8 mouse cellular contexts compared by ENCODE assay signal in genomic region chr6:39724542-39724865, GRCm38 (mm10). TPM values are rescaled to one million over a fixed set of nuclear protein-coding genes. Genes with fewer than 3 reads are reported as not detected.
A peak's percentile ranks its signal among the peaks of the same experiment; 100 is the strongest.
DNase-seq lines count a peak whose midpoint lies in the region; ATAC-seq lines count a peak whose summit lies in the region.

No protein-coding gene starts in this region.

- peak overlapping the region; percentile 77 for H3K4me2 ChIP-seq in lung, embryonic 15.5 days

- no peaks in the 10 kb centered on the region for H3K27me3 ChIP-seq in lung, embryonic 15.5 days

- H3K9ac ChIP-seq in lung, embryonic 15.5 days, result peak overlapping the region; percentile 76

- H3K9me3 ChIP-seq in lung, embryonic 15.5 days, result no peaks in the 10 kb centered on the region

- H3K79me2 ChIP-seq in macrophage (ENCODE audit: inconsistent target), result peaks cover 52% of the 10 kb centered on the region

- no peaks in the 10 kb centered on the region for H3K36me3 ChIP-seq in lung, embryonic 15.5 days
- no peaks in the 10 kb centered on the region for H3K36me3 ChIP-seq in macrophage (ENCODE audit: inconsistent target)

- WGBS in lung, embryonic 15.5 days, result under 1% methylated on average over 12 of the region's 12 CpGs
- WGBS in macrophage (ENCODE audit: missing documents), result 8% methylated on average over 12 of the region's 12 CpGs

- H3K4me3 ChIP-seq in lung, embryonic 15.5 days, result peak overlapping the region; percentile 82
- H3K4me3 ChIP-seq in macrophage (ENCODE audit: inconsistent target), result peak overlapping the region; percentile 95

- ATAC-seq in lung, embryonic 15.5 days (ENCODE audit: borderline replicate concordance, extremely low read depth, low FRiP score, low TSS enrichment), result 0 out of 2 replicates have a peak, but pooled peaks have one; percentile 55
- ATAC-seq in common myeloid progenitor, adult 5-6 weeks (replicated peaks; ENCODE audit: low read depth, poor library complexity, severe bottlenecking), result peak; percentile 37
- peak; percentile 14 to 28; a peak in 3 of 4 replicates for ATAC-seq in hematopoietic stem cell, adult 5-6 weeks (replicated peaks in 1 of 2; ENCODE audit: insufficient read depth in 1 of 2, low FRiP score in 2 of 2, low TSS enrichment in 1 of 2, low read depth in 1 of 2, poor library complexity in 2 of 2, severe bottlenecking in 2 of 2)
- no peak; the same call in 1 of the 2 replicates for ATAC-seq in monocyte, adult 5-6 weeks (replicated peaks; ENCODE audit: insufficient number of reproducible peaks, low FRiP score, low TSS enrichment, poor library complexity, severe bottlenecking)

- peak overlapping the region; percentile 96 for H3K27ac ChIP-seq in lung, embryonic 15.5 days
- peak overlapping the region; percentile 28 for H3K27ac ChIP-seq in macrophage

- peaks cover 28% of the 10 kb centered on the region for H3K4me1 ChIP-seq in lung, embryonic 15.5 days

- DNase-seq in lung, postnatal 14 days, result no peak
- DNase-seq in spleen, adult 12 weeks (ENCODE audit: low spot score), result no peak
- no peak for DNase-seq in layer of hippocampus, postnatal 36 days

RNA-seq across cellular contexts. Expression of gene Braf, which starts 0.8 kb away (rescaled TPM):
- polyA plus RNA-seq in lung, embryonic 15.5 days (2015; fragmentation: Nextera tagmentation; extraction: Ambion mirVana), result 15.2 and 17.3 TPM in 2 replicates
- 17.9 and 19.6 TPM in 2 replicates for total RNA-seq in common myeloid progenitor, adult 5-6 weeks (2017)
- 17.5 and 21.6 TPM in 2 replicates for total RNA-seq in hematopoietic stem cell, adult 5-6 weeks (2017)
- 100 to 1,000 TPM in 9 of 26 experiments, 10 to 100 TPM in 17; 63.0 to 143 (median 97.3) TPM for total RNA-seq in macrophage (2018; cell fraction: chromatin; rRNA removed)
- 10 to 100 TPM; 23.2 to 35.3 (median 29.0) TPM for total RNA-seq in macrophage (2018; cell fraction: cytosol; rRNA removed)
- total RNA-seq in macrophage (2018; cell fraction: nucleus; rRNA removed), result 10 to 100 TPM; 45.0 to 90.6 (median 68.3) TPM
- 10.7 to 14.3 TPM (median 11.9 TPM) in 3 replicates for polyA plus RNA-seq in macrophage (2018)
- 100 to 1,000 TPM; 118 to 131 TPM for total RNA-seq in layer of hippocampus, postnatal 36 days (2021)
- 18.2 to 33.8 TPM (median 19.9 TPM) in 3 replicates for total RNA-seq in monocyte, adult 5-6 weeks (2017)
